Mouse (Mus musculus): ENCODE data around the gene Zap70. TPM values are rescaled to one million over a fixed set of nuclear protein-coding genes. Genes with fewer than 3 reads are reported as not detected.

Zap70 gene
- polyA plus RNA-seq, 2 experiments, result 0.54 to 0.88 TPM

- Histone ChIP-seq H3K36me3 (ENCODE audit: control insufficient read depth, insufficient read depth, low read length) (peaks cover 65% of the 10 kb centered on the region), H3K9ac (ENCODE audit: low read depth, low read length, severe bottlenecking) (no peak overlapping the region), H3K27ac (replicated peaks; ENCODE audit: low read depth, low read length) (no peak overlapping the region), H3K4me3 (replicated peaks; ENCODE audit: low read length) (no peak overlapping the region), H3K4me2 (replicated peaks; ENCODE audit: low read depth, low read length, severe bottlenecking) (no peak overlapping the region), H3K4me1 (ENCODE audit: control insufficient read depth, insufficient read depth, low read length) (no peaks in the 10 kb centered on the region), H3K9me3 (ENCODE audit: control insufficient read depth, low read length) (no peaks in the 10 kb centered on the region), H3K27me3 (ENCODE audit: control insufficient read depth, insufficient read depth, low read length) (no peaks in the 10 kb centered on the region)
- no peak for TF ChIP-seq POLR2A (IDR thresholded peaks at IDR 0.05; ENCODE audit: borderline replicate concordance, extremely low read depth, insufficient read depth, insufficient read length)
- DNase-seq (ENCODE audit: low spot score), result no peak
- no peak for ATAC-seq (ENCODE audit: low FRiP score, low read depth)
- 92% methylated on average over 5 of the region's 5 CpGs for WGBS
Observed at GRCm38 (mm10) chr1:36824356-36824755, 62.8 kb downstream of the Zap70 start.

GRCm38 (mm10) chr1:36830913-36831866 is 69.6 kb downstream of the Zap70 start:
- 0 out of 2 replicates have a peak overlapping the region, but pooled peaks have one; percentile 25 for H3K9ac ChIP-seq (ENCODE audit: low read depth, low read length, severe bottlenecking)
- ATAC-seq (ENCODE audit: low FRiP score, low read depth) (peak; percentile 72), DNase-seq (ENCODE audit: low spot score) (peak; percentile 14)
- H3K27ac ChIP-seq (replicated peaks; ENCODE audit: low read depth, low read length), result peak overlapping the region; percentile 63
- H3K9me3 ChIP-seq (ENCODE audit: control insufficient read depth, low read length), result no peaks in the 10 kb centered on the region
- H3K4me1 ChIP-seq (ENCODE audit: control insufficient read depth, insufficient read depth, low read length), result peaks cover 7% of the 10 kb centered on the region; the same call in 1 of the 2 replicates
- TF ChIP-seq POLR2A (IDR thresholded peaks at IDR 0.05; ENCODE audit: borderline replicate concordance, extremely low read depth, insufficient read depth, insufficient read length), result no peak
- H3K36me3 ChIP-seq (ENCODE audit: control insufficient read depth, insufficient read depth, low read length), result peaks cover 50% of the 10 kb centered on the region
- no peak overlapping the region for H3K4me3 ChIP-seq (replicated peaks; ENCODE audit: low read length)
- no peak overlapping the region for H3K4me2 ChIP-seq (replicated peaks; ENCODE audit: low read depth, low read length, severe bottlenecking)
- 23% methylated on average over 14 of the region's 14 CpGs for WGBS
- no peaks in the 10 kb centered on the region for H3K27me3 ChIP-seq (ENCODE audit: control insufficient read depth, insufficient read depth, low read length)

Other genes with a start within 250 kb of the Zap70 start
- gene Cnnm3, start 249.9 kb upstream of the Zap70 start, polyA plus RNA-seq (2012; rRNA removed), result 22.5 and 25.9 TPM in 2 replicates
- 6.4 and 6.8 TPM in 2 replicates for gene Cnnm3, start 249.9 kb upstream of the Zap70 start, polyA plus RNA-seq (2014; fragmentation: Nextera tagmentation; extraction: Ambion mirVana)
- 27.4 and 32.8 TPM in 2 replicates for gene Ankrd23, start 224.9 kb upstream of the Zap70 start, polyA plus RNA-seq (2012; rRNA removed)
- gene Ankrd23, start 224.9 kb upstream of the Zap70 start, polyA plus RNA-seq (2014; fragmentation: Nextera tagmentation; extraction: Ambion mirVana), result 9.9 and 11.6 TPM in 2 replicates
- 0.47 TPM in 1 of 2 replicates, not detected in the other for gene Gm42417, start 222.4 kb upstream of the Zap70 start, polyA plus RNA-seq (2012; rRNA removed)
- gene Gm42417, start 222.4 kb upstream of the Zap70 start, polyA plus RNA-seq (2014; fragmentation: Nextera tagmentation; extraction: Ambion mirVana), result not detected in 2 replicates
- 22.4 and 26.2 TPM in 2 replicates for gene Ankrd39, start 214.4 kb upstream of the Zap70 start, polyA plus RNA-seq (2012; rRNA removed)
- gene Ankrd39, start 214.4 kb upstream of the Zap70 start, polyA plus RNA-seq (2014; fragmentation: Nextera tagmentation; extraction: Ambion mirVana), result 22.5 and 22.9 TPM in 2 replicates
- gene Sema4c, start 203.4 kb upstream of the Zap70 start, polyA plus RNA-seq (2012; rRNA removed), result 45.9 and 48.5 TPM in 2 replicates
- 2.0 and 4.0 TPM in 2 replicates for gene Sema4c, start 203.4 kb upstream of the Zap70 start, polyA plus RNA-seq (2014; fragmentation: Nextera tagmentation; extraction: Ambion mirVana)
- gene Fam178b, start 78.6 kb upstream of the Zap70 start, polyA plus RNA-seq (2012; rRNA removed), result 0.67 and 1.1 TPM in 2 replicates
- gene Fam178b, start 78.6 kb upstream of the Zap70 start, polyA plus RNA-seq (2014; fragmentation: Nextera tagmentation; extraction: Ambion mirVana), result 1.1 and 1.5 TPM in 2 replicates
- gene Cox5b, start 70.3 kb upstream of the Zap70 start, polyA plus RNA-seq (2012; rRNA removed), result 291 and 342 TPM in 2 replicates
- gene Cox5b, start 70.3 kb upstream of the Zap70 start, polyA plus RNA-seq (2014; fragmentation: Nextera tagmentation; extraction: Ambion mirVana), result 544 and 588 TPM in 2 replicates
- gene 4933424G06Rik, start 51.6 kb upstream of the Zap70 start, polyA plus RNA-seq (2012; rRNA removed), result 0.10 TPM in 1 of 2 replicates, not detected in the other
- not detected in 2 replicates for gene 4933424G06Rik, start 51.6 kb upstream of the Zap70 start, polyA plus RNA-seq (2014; fragmentation: Nextera tagmentation; extraction: Ambion mirVana)
- 162 and 189 TPM in 2 replicates for gene Actr1b, start 47.4 kb upstream of the Zap70 start, polyA plus RNA-seq (2012; rRNA removed)
- gene Actr1b, start 47.4 kb upstream of the Zap70 start, polyA plus RNA-seq (2014; fragmentation: Nextera tagmentation; extraction: Ambion mirVana), result 85.7 and 93.1 TPM in 2 replicates
- 42.3 and 45.5 TPM in 2 replicates for gene Tmem131, start 181.9 kb downstream of the Zap70 start, polyA plus RNA-seq (2012; rRNA removed)
- gene Tmem131, start 181.9 kb downstream of the Zap70 start, polyA plus RNA-seq (2014; fragmentation: Nextera tagmentation; extraction: Ambion mirVana), result 22.5 and 23.1 TPM in 2 replicates

All from limb, embryonic 14.5 days (tissue).